Mouse (Mus musculus): Measurements from ENCODE around the gene Mthfd2l.

The Mthfd2l gene

GRCm38 (mm10) chr5:90949499-90949898 is 18.6 kb downstream of the Mthfd2l start:
- DNase-seq (ENCODE audit: low spot score) = no peak

GRCm38 (mm10) chr5:90951475-90951874 is 20.6 kb downstream of the Mthfd2l start:
- DNase-seq (ENCODE audit: low spot score) = no peak

DNA sequence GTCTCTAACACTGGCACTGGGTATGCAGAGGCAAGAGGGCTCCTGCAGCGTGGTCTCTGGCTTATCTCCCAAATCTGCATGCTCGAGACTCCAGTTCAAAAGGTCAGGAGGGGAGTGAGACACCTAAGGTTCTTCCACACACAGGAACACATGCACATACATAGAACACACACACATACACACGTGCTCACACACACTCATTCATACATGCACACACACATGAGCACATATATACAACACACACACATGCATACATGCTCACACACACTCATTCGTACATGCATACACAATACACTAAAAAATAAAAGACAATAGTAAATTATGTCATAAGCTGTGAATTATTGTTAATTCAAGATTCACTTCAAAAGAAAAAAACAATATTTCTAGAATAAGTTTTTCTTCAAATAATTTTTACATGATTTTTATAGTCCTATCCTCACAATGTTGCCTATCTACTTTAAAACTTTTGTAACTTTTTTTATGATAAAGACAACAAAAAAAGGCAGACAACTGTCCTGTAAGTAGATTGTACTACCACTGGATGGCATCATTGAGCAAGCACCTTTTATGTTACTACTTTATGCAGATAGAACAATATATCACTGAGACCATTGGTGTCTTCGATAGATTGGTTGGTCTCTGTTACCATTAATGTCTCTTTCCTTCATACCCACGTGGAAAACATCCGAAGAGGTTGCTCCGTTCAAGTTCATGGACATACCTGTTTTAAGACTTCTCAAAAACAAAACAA is 22.0 kb downstream of the Mthfd2l start:
- DNase-seq (ENCODE audit: low spot score) = no peak

DNA sequence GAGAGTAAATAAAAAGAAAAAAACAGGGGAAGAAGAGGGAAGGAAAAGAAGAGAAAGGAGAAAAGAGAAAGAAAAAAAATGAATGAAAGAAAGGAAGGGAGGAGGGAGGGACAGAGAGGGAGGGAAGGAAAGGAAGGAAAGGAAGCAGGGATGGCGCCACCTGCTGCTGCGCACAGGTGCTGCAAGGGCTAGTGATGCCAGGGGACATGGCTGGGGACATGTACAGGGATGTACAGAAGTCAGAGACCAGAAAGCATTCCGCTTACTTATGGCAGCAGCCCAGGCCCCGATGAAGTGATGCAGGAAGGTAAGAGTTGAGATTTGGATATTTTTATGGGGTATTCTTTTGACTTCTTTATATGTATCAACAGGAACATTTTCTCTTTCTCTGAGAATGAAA is 33.4 kb downstream of the Mthfd2l start:
- DNase-seq (ENCODE audit: low spot score) = no peak

DNA sequence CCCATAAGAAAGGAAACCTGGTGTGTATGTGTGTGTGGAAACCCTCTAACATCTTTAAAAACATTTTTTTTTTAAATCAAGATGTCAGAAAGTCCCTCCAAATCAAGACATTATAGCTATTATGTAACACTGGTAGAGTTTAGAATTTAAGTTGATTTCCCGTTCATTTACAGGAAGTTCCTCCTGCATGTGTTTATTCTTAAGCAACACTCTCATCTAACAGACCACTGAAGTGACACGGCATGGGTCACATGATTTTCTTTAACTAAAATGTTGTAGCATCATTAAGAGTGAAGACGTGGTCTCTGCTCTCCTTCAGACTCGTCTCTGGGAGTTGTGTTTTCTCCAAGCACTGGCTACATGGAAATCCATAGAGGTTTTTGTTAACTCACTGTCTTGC is 33.8 kb downstream of the Mthfd2l start:
- DNase-seq (ENCODE audit: low spot score) = no peak

DNA sequence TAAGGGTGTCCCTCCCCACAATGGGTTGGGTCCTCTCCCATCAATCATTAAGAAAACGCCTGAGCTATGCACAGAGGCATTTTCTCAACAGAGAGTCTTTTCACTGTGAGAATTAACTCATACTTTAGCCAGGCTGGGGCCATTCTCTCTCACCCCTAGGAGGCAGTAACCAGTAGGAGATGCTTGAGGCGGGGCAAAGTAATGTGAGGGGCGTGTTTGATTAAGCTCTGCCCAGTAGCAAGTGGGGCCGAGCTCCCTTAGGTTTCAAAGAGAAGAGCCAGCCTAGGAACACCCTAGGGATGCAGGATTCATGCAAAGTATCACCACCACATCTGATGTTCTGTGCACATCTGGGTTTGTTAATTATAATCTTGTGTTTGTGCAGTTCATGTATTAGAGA is 34.5 kb downstream of the Mthfd2l start:
- DNase-seq (ENCODE audit: low spot score) = no peak

- no peak for DNase-seq (ENCODE audit: low spot score)
Observed at GRCm38 (mm10) chr5:90977244-90977643, 46.3 kb downstream of the Mthfd2l start.

DNA sequence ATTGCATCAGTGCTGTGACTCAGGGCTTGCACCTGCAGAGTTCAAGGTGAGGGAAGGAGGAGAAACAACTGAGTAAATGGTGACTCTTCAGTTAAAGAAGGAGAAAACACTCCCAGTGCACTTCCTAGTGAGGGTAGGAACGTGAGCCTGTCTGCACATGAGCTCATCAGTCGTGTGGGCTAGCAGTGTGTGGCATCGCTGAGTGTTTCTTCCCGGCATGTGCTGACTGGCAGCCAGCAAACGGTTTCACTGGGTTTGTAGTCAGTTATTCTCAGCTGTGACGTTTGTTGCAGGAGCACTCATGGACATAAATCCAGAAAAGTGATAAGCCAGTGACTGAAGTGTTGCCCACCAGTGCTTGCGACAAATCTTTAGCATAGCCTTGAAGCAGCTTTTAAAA is 49.4 kb downstream of the Mthfd2l start:
- DNase-seq (ENCODE audit: low spot score) = no peak

- no peak for DNase-seq (ENCODE audit: low spot score)
Observed at GRCm38 (mm10) chr5:90987605-90988004, 56.7 kb downstream of the Mthfd2l start.

GRCm38 (mm10) chr5:90988149-90988548 is 57.2 kb downstream of the Mthfd2l start:
- DNase-seq (ENCODE audit: low spot score) = no peak

DNA sequence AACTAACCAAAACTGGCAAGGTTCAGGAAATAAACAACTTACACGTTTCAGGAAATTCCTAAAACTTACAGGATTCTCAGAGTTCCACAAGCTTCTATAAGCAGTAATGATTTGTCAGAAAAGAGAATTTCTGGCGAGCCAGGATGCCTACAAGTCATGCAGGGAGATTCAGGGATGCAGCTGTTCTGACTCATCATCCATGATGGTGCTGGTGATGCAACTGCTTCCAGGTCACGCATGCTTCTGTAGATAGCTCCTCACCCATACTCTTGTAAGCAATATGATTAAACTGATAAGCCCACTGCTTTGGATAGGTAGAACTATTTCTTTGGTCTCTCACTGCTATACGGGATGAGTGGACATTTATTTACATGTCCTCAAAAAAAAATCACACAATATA is 57.7 kb downstream of the Mthfd2l start:
- DNase-seq (ENCODE audit: low spot score) = no peak

- no peak for DNase-seq (ENCODE audit: low spot score)
Observed at GRCm38 (mm10) chr5:90999942-91000341, 69.0 kb downstream of the Mthfd2l start.

GRCm38 (mm10) chr5:91015216-91015615 is 84.3 kb downstream of the Mthfd2l start:
- DNase-seq (ENCODE audit: low spot score) = no peak

GRCm38 (mm10) chr5:91023114-91023513 is 92.2 kb downstream of the Mthfd2l start:
- DNase-seq (ENCODE audit: low spot score) = no peak

DNA sequence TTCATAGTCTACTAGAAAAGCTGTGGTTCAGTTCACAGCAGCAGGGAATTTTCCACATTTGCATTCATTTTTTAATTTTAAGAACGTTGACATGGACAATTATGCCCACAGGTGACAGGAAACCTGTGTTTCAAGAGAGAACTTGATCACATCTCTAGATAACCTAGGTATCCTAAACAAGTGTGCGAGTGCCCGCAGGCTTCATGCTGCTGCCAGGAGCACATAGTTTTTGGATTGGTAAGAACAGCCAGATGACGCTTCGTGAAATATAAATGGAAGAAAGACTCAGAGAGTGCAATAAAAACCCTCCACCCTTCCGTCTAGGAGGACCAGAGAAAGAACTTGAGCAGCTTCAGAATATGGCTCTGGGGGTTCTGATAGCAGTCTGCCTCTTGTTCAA is 96.2 kb downstream of the Mthfd2l start, which contains the start of gene Epgn:
Gene Epgn, plus strand, starts transcription at position 301 of the 400 bp plus-strand sequence.
- DNase-seq (ENCODE audit: low spot score) = no peak

DNA sequence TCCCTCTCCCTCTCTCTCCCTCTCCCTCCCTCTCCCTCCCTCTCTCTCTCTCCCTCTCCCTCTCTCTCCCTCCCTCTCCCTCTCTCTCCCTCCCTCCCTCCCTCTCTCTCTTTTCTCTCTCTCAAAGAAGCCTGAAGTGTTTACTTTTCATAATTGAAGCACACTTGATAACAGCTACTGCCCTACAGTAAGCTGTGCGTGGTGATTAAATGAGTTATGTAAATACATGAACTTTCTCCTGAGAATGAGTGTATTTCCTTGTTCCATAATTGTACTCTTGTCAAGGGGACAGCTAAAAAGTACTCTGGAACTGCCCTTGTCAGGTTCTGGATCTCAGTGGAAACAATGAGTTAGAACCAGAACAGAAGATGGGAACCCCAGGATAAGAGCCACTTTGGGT is 96.9 kb downstream of the Mthfd2l start:
- no peak for DNase-seq (ENCODE audit: low spot score)

DNA sequence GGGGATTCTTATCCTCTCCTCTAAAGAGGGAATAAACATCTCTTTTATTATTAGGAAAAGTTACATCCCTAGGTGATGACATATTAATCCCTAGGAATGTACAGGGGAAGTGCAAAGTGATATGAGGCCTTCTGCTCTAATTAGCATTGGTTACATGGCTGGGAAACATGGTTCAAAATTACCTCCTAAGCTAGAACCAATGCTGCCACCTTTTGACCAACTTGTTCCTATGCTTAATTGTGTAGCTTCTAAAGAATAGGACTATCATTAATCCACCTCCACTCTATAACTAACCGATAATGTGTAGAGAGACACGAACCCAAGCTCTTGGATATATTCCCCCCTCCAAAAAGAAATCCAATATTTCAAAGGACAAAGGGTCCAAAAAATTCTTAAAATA is 99.7 kb downstream of the Mthfd2l start:
- no peak for DNase-seq (ENCODE audit: low spot score)

GRCm38 (mm10) chr5:91035341-91035740 is 104.4 kb downstream of the Mthfd2l start:
- no peak for DNase-seq (ENCODE audit: low spot score)

GRCm38 (mm10) chr5:91036628-91037027 is 105.7 kb downstream of the Mthfd2l start:
- DNase-seq (ENCODE audit: low spot score) = no peak

DNA sequence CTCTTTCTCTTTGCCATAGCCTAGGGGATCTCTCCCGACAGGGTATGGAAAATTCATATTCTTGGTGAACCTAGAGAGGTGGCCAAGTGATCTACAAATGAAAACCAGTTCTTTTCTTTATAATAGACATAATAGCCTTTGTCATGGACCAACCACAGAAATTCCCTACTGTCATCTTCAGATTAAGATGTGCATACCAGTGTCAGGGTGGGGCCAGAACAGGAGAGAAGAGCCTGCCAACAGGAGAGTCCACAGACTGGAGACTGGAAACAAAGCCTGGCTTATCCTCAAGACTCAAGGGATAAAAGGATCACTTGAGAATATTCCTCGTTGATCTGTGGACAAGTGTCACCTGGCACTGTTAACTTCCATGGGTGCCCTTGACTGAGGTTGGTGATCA is 106.8 kb downstream of the Mthfd2l start:
- no peak for DNase-seq (ENCODE audit: low spot score)

- no peak for DNase-seq (ENCODE audit: low spot score)
Observed at GRCm38 (mm10) chr5:91038547-91038946, 107.6 kb downstream of the Mthfd2l start.

DNA sequence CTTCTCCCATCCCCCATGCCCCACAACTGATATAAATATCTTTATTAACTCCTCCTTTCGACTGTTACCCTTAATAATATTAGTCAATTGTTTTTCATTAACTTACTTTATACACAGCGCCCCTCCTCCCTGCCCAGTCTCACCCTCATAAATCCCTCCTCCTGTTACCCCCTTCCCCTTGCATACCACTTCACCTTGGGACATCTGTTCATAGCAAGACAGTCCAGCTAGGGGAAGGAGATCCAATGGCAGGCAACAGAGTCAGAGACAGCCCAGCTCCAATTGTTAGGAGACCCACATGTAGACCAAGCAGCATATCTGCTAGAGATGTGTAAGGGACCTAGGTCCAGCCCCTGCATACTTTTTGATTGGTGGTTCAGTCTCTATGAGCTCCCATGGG is 108.0 kb downstream of the Mthfd2l start:
- no peak for DNase-seq (ENCODE audit: low spot score)

GRCm38 (mm10) chr5:91047987-91048386 is 117.1 kb downstream of the Mthfd2l start:
- DNase-seq (ENCODE audit: low spot score) = no peak

DNA sequence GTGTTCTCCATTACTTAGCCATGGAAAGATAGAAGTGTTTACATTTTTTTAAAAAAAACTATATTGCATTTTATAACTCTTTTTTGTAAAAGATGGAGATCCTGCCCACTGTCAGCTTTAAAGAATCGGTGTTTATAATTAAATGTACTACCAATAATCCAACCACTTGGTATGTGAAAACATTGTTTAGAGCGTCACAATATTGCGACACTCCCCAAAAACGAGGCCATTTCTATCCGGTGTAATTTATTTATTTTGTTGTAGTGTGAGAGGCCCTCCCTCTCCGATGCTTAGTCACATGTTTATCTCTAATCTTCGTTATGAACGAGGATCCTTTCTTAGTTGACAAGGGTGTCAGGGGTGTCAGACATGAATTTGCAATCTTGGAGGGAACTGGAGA is 117.5 kb downstream of the Mthfd2l start:
- DNase-seq (ENCODE audit: low spot score) = no peak

Measured in spleen, adult 12 weeks (tissue).